Mouse (Mus musculus): ENCODE data around the gene Csmd2. TPM values are rescaled to one million over a fixed set of nuclear protein-coding genes. Genes with fewer than 3 reads are reported as not detected.
A peak's percentile ranks its signal among the peaks of the same experiment; 100 is the strongest.

Csmd2 gene
- total RNA-seq (2021), result under 1 TPM; 0.12 to 0.17 TPM
- long read RNA-seq, experiment 1, result 0 reads
- long read RNA-seq, experiment 2, result 0 reads

DNA sequence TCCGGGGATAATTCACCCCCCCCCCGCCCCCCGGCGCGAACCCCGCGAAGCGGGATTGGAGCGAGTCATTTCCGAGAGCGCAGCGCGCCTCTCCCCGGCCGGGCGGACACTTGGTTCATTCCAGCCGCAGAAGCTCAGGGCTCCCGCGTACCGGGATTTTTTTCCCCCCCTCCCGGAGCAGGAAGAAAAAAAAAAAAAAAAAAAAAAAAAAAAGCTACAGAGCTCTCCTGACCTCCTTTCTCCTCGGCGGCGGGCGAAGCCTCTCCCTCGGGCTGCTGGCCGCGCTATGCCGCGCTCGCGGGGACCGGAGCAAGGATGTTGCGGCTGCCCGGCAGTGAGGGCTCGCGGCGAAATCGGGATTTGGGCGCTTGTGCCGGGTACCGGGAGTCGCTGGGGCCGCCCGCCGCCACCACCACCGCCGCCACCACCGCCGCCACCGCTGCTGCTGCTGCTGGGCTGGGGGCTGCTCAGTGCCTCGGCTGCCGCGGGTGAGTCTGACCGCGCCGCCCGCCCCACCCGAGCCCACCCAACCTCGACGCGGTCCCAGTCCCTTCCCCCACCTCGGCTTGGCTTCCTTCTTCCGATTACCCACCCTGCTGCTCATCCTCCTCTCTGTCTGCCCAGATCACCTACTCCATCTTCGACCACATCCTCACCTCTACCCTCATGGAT lies at the start of gene Csmd2:
TSS of gene Csmd2 (plus strand) at position 74 of the 672 bp plus-strand sequence.
- intact Hi-C loops (cut with DNase I), result no loop called here
- no peak for DNase-seq

GRCm38 (mm10) chr4:127947696-127948095 lies 40.0 kb upstream of the Csmd2 start:
- intact Hi-C loops (cut with DNase I), result no loop called here
- DNase-seq, result no peak

DNA sequence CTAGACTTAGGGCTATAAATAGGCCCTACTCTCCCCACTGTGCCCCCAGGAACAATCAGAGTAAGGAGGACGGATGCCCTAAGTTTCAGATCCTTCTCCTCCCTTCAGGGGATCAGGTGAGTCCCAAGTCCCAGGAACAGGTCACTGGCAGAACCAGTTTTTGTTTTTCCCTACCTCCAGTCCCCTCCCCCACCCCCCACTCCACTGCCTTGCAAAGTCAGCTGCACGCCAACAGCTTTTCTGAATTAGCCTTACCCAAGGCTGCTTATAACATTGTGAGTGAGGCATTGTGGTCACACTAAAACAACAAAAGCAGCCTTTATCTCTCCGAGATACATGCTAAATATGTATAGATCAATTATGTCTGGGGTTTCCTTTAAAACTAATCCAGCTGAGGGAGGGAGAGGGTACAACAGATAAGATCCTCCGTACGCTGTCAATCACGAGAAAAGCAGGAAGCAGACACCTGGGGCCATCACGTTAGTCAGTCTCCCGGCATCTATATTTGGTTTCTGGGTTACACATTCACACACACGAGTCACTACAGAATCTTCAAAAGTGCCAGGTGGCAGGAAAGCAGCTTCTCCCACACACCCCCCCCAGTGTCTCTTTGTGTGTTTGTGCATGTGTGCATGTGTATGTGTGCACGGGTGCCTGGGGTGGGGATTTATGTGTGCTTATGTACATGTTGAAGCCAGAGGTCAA lies 34.5 kb upstream of the Csmd2 start:
- no peak for DNase-seq
- intact Hi-C loops (cut with DNase I), result no loop called here

DNA sequence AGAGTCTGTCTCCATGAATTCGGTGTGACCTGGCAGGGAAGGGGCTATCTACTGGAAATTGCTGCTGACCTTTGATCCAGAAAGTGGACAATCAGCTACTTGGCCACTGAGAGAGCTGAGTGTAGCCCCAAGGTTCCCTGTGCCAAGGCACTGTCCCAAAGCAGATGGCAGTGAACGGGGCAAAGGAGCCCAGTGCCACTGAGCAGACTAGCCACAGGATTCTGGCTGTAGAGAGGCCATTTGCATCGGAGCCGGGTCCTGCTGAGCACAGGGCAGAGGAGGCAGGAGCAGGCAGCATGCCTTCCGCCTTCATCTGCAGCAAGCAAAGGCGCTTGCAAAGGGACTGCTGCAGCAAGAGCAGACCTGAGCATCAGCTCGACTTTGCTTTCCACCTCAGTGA lies 18.6 kb upstream of the Csmd2 start:
- no peak for DNase-seq
- intact Hi-C loops (cut with DNase I), result no loop called here

DNA sequence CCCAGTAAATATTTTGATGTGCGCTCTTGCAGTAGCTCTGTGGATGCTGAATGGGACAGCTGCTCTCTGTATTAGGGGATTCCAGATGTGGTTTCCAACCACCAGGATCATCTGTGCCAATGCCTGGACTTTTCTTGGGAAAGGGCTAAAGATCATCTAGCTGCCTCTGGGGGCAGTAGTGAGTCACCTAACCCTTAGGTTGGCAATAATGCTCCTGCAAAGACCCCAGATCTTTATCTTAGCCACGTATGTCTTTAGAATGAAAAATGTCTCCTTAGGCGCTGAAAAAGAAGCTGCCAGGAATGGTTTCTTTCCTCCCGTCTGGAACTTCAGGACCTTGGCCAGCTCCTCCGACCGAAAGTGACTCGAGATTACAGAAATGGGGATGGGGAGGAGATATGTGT lies 17.6 kb upstream of the Csmd2 start:
- peak; percentile 40 to 49 for DNase-seq
- intact Hi-C loops (cut with DNase I), result no loop called here

GRCm38 (mm10) chr4:127970901-127971868 lies 16.5 kb upstream of the Csmd2 start, which contains the start of gene CK137956:
CK137956 (minus strand) TSS chr4:127970951.
- intact Hi-C loops (cut with DNase I), result no loop called here
- no peak for DNase-seq

DNA sequence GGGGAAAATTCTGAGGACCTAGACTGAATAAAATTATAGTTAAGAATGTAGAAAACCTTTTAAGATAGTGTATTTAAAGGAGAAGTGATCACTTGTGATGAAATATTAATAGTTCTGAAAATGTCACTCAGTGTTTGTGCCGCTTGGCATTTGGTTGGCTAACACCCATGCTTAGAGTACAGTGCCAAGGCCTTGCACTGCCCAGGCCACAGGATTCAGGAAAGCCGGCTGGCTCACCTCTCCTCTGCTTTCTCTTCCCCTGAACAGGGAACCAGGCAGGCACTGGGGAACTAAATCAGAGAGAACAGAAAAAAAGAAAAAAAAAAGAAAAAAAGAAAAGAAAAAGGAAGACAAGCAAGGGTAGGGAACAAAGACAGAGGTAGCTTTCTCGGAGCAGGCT lies 14.7 kb upstream of the Csmd2 start:
- intact Hi-C loops (cut with DNase I), result no loop called here
- no peak for DNase-seq

- no peak for DNase-seq
- intact Hi-C loops (cut with DNase I), result no loop called here
These were observed 6.5 kb upstream of the Csmd2 start for GRCm38 (mm10) chr4:127981125-127981524.

GRCm38 (mm10) chr4:127984426-127984825 lies 3.2 kb upstream of the Csmd2 start:
- intact Hi-C loops (cut with DNase I), result no loop called here

GRCm38 (mm10) chr4:127985874-127986273 lies 1.8 kb upstream of the Csmd2 start:
- DNase-seq, result no peak
- intact Hi-C loops (cut with DNase I), result no loop called here

More at GRCm38 (mm10) chr4:127984426-127984825, 3.2 kb upstream of the Csmd2 start:
- no peak for DNase-seq

DNA sequence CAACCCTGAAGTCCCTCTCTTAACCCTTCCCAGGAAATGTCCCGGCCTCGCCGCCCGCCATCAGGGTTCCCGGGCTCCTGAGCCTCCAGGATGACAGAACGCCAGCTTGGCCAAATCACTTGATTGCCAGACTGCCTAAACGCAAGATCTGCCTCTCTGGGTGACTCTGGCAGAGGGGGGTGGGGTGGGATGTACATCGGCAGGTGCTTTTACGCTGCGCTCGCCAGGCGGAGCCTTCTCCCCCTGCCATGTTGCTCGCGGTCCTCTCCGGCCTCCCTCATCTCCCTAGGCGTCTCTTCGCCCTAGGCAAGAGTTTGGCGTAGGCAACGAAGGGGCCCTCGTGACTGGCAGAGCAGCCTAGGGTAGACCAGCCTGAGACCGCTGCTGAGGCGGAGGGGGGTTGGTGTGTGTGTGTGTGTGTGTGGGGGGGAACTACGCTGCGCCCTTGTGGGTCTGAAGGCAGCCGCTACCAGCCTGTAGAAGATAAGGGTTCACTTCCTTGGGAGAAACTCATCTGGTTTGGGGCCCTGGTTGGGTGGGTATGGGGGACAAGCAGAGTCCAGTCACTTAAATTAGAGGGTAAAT lies 1.1 kb upstream of the Csmd2 start:
- intact Hi-C loops (cut with DNase I), result no loop called here
- no peak for DNase-seq

- intact Hi-C loops (cut with DNase I), result no loop called here
These were observed 387 bp upstream of the Csmd2 start for GRCm38 (mm10) chr4:127987270-127987669.

GRCm38 (mm10) chr4:127988526-127989180 lies 996 bp downstream of the Csmd2 start:
- intact Hi-C loops (cut with DNase I), result no loop called here
- no peak for DNase-seq

More at GRCm38 (mm10) chr4:127987270-127987669, 387 bp upstream of the Csmd2 start:
- DNase-seq, result no peak

DNA sequence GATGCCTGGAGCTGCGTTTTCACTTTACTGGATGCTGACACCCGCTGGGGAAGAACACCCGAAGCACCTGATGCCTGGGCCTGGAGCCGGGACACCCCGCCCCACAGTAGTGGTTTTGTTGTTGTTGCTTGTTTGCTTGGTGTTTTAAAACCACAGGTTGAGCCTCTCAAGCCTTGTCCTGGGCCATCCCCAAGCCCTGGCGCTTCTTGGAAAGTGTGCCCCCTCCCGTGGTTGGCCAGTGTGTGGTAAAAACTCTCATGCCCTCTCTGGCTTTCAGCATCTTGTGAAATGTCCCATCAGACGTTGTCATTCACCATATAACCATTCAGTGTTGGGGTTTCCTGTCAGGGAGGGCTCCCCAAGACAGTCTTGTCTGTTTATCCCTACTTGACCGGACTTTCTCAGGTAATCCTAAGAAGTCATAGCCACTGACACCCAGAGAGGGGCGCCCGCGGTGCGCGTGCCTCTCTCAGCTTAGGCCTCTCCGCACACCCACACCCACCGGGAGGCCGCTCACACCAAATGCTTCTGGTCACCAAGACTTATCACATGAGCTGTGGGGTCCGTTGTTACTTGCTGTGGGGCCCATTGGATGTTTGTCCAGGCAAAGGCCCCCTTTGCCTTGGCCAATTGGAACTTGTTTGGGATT lies 1.8 kb downstream of the Csmd2 start:
- intact Hi-C loops (cut with DNase I), result no loop called here
- DNase-seq, result no peak

DNA sequence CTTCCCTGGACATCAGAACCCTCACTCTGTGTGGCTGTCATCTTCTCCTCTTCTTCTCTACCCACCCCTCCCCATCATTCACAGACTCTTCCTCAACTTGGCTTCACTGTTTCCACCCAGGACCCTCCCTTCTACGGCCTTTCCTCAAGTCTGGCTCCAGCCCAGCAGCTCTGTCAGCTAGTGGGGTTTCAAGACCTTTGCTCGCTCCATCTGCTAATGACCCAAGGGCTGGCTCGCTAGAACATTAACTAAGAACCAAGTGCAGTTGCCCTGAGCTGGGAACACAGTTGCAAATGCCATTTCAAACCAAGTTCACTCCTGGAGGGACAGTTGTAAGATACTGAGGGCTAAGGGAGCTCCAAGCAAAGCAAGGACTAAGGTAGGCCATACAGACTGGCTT lies 11.6 kb downstream of the Csmd2 start:
- DNase-seq, result no peak
- intact Hi-C loops (cut with DNase I), result no loop called here

DNA sequence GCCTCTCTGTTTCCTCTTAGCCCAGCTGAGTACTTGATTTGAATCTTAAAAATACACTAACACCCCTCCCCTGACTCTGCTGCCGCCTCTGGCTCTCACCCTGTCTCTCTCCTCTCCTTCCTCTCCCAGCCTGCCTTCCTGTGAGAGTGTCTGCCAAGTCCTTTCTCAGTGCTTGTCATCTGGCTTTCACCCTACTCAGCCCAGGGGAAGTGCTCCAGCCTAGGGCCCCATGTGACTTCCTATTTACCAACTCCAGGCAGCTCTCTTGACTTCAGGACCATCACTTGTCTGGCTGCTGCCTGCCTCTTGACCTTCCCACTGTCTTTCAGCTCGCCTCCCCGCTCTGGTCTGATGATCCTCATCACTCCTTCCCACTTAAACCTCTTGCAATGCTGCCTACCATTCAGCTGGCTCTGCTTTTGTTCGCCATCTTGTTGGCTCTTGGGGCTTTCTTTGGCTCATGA lies 15.0 kb downstream of the Csmd2 start:
- no peak for DNase-seq

GRCm38 (mm10) chr4:128004797-128005452 lies 17.3 kb downstream of the Csmd2 start:
- no peak for DNase-seq
- intact Hi-C loops (cut with DNase I), result no loop called here

More for the DNA sequence above, 15.0 kb downstream of the Csmd2 start:
- intact Hi-C loops (cut with DNase I), result no loop called here

GRCm38 (mm10) chr4:128019465-128019864 lies 31.8 kb downstream of the Csmd2 start:
- intact Hi-C loops (cut with DNase I), result no loop called here
- DNase-seq, result no peak

DNA sequence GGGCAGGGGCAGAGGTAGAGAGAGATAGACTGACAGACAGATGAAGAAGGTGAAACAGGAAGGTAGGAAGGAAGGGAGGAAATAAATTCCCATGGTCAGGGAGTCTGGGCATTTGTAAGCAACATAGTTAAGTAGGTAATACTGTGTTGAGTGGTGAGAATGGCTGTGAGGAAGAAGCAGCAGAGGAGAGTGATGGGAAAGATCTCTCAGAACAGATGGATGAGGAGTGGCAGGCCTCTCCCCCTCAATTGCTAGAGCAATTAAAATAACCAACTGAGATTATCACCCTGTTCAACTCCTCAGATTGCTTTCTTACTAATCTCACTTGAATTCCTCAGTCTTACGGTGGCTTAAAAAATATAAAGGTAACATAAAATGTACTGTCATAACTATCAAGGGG lies 40.6 kb downstream of the Csmd2 start:
- intact Hi-C loops (cut with DNase I), result no loop called here
- no peak for DNase-seq

Measured in heart, postnatal 14 days (tissue).